Mouse (Mus musculus) G1E (cell line): ENCODE measurements around the gene Lama5.

Source experiments
- CTCF ChIP-seq: IDR thresholded peaks from 2 replicates; pipeline ENCODE4 v1.5.1; 2012; ENCODE audit warnings: low read depth, low read length, inconsistent platforms, mixed read lengths
- GATA1 ChIP-seq: IDR thresholded peaks from 2 replicates; pipeline ENCODE4 v1.6.1; 2012; ENCODE audit warnings: borderline replicate concordance, low read length, inconsistent platforms, mixed read lengths
- GATA2 ChIP-seq: IDR thresholded peaks from 2 replicates; pipeline ENCODE4 v1.6.1; 2012; ENCODE audit warnings: low read depth, low read length, inconsistent platforms, borderline replicate concordance
- POLR2AphosphoS5 ChIP-seq: IDR thresholded peaks from 2 replicates; pipeline ENCODE4 v1.6.1; 2012; ENCODE audit warnings: low read depth, low read length, inconsistent platforms; ENCODE audit not compliant: insufficient replicate concordance
- TAL1 ChIP-seq: conservative IDR thresholded peaks from 2 replicates; pipeline ENCODE4 v1.6.1; 2012; ENCODE audit warnings: low read depth, low read length, inconsistent platforms, mixed read lengths

- TF ChIP-seq CTCF (no peak), GATA1 (no peak), POLR2AphosphoS5 (no peak), TAL1 (no peak), GATA2 (no peak)
Observed at GRCm38 (mm10) chr2:180271804-180272395, 46.2 kb upstream of the Lama5 start.
